Mouse (Mus musculus) heart, adult 2 months (tissue): Measurements from ENCODE around the gene Sash1. TPM values are rescaled to one million over a fixed set of nuclear protein-coding genes. Genes with fewer than 3 reads are reported as not detected.
A peak's percentile ranks its signal among the peaks of the same experiment; 100 is the strongest.

Experiments
- DNase-seq, 2 experiments: peaks; one replicate each; pipeline ENCODE4 v3.0.0; 2021
- H3K27ac ChIP-seq: fragments of 200-600 bp; 2 replicates; pipeline ENCODE4 v1.8.1; 2022
- H3K27me3 ChIP-seq: fragments of 200-500 bp; 2 replicates; pipeline ENCODE4 v1.6.1; 2012; ENCODE audit warnings: mild to moderate bottlenecking, low read length, inconsistent platforms, mixed read lengths; ENCODE audit not compliant: control insufficient read depth, insufficient read depth
- H3K36me3 ChIP-seq: fragments of 200-500 bp; 2 replicates; pipeline ENCODE4 v1.6.1; 2012; ENCODE audit warnings: low read length, inconsistent platforms; ENCODE audit not compliant: control insufficient read depth, insufficient read depth
- H3K4me1 ChIP-seq: fragments of 200-500 bp; 2 replicates; pipeline ENCODE4 v1.6.1; 2011; ENCODE audit warnings: low read length; ENCODE audit not compliant: control insufficient read depth, insufficient read depth
- H3K4me3 ChIP-seq: fragments of 200-600 bp; 2 replicates; pipeline ENCODE4 v1.8.1; 2022
- H3K79me2 ChIP-seq: fragments of 200-500 bp; replicated peaks from 2 replicates; pipeline ENCODE4 v1.6.1; 2012; ENCODE audit warnings: mild to moderate bottlenecking, inconsistent platforms, low read length, moderate library complexity, mixed read lengths; ENCODE audit not compliant: control insufficient read depth, insufficient read depth
- H3K9ac ChIP-seq: fragments of 200-500 bp; 2 replicates; pipeline ENCODE4 v1.6.1; 2012; ENCODE audit warnings: low read depth, mild to moderate bottlenecking, control low read depth, inconsistent platforms, low read length, mixed read lengths
- CTCF ChIP-seq: fragments of 200-600 bp; IDR thresholded peaks from 2 replicates; pipeline ENCODE4 v1.8.1; 2022; ENCODE audit warnings: antibody characterized with exemption, mild to moderate bottlenecking, moderate library complexity
- EP300 ChIP-seq: fragments of 200-500 bp; IDR thresholded peaks from 2 replicates; pipeline ENCODE4 v1.6.1; 2011; ENCODE audit warnings: low read depth, low read length, control low read depth; ENCODE audit not compliant: insufficient read depth
- POLR2A ChIP-seq: fragments of 200-500 bp; IDR thresholded peaks from 2 replicates; pipeline ENCODE4 v1.6.1; 2011; ENCODE audit warnings: mild to moderate bottlenecking, low read depth, low read length, control low read depth; ENCODE audit not compliant: insufficient read depth
- WGBS: fragments of 180-500 bp; shearing (Covaris S2); methylation state at CpG from one replicate; pipeline ENCODE4 v1.1.7; 2018; 5-methylcytosine and 5-hydroxymethylcytosine counted together
- intact Hi-C: fragments of 180-260 bp; cut with DNase I; formaldehyde crosslinking; loops from one replicate; pipeline ENCODE4 v1.15.1; 2025
- polyA plus RNA-seq: library from polyadenylated mRNA; depleted of rRNA; stranded (reverse); fragments of >200 nt; gene quantifications from 2 replicates; pipeline ENCODE4 v1.2.3, GENCODE M21; 2012
- total RNA-seq, 2 experiments: library from RNA; stranded (reverse); gene quantifications; 2 replicates each; pipeline ENCODE4 v1.2.3; 2021

The Sash1 gene
- total and polyA plus RNA-seq, 3 experiments: 10.0 to 32.8 (median 22.1) TPM

- no peaks in the 10 kb centered on the region for H3K27me3 ChIP-seq
- no peaks in the 10 kb centered on the region for H3K79me2 ChIP-seq
- H3K4me1 ChIP-seq: peaks cover 24% of the 10 kb centered on the region
- DNase-seq: no peak
- peak overlapping the region; percentile 44 for H3K27ac ChIP-seq
- no peak overlapping the region for H3K9ac ChIP-seq
- no peak for TF ChIP-seq EP300
- no peak for TF ChIP-seq CTCF
- no peak for TF ChIP-seq POLR2A
- intact Hi-C loops: no loop called here
- H3K4me3 ChIP-seq: no peak overlapping the region
- peaks cover 3% of the 10 kb centered on the region for H3K36me3 ChIP-seq
- 72% methylated on average over 5 of the region's 5 CpGs for WGBS
Observed at GRCm38 (mm10) chr10:8767381-8767780, 118.5 kb downstream of the Sash1 start.

DNA sequence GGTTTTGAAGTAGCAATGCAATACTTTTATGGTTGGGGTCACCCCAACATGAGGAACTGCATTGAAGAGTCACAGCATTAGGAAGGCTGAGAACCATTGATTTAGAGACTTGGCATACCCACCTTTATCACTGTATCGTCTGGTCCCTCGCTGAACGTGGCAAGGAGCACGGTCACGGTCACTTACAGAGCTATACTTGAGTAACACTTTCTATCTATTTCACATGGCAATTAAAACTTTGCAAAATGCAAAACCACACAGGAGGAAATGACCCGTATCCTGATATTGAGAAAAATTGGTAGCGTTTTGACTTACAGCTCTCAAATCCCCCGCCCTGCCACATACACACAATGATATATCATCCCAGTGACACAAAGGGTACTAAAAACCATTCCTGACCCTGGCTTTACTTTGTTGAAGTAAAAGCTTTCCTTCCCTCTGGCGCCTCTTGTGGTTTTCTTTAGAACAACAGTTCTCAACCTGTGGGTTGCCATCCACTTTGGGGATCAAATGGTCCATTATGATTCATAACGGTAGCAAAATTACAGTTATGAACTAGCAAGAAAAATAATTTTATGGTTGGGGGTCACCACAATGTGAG lies 119.8 kb downstream of the Sash1 start:
- 82% methylated on average over 10 of the region's 10 CpGs for WGBS
- intact Hi-C loops: no loop called here
- no peak overlapping the region for H3K27ac ChIP-seq
- H3K4me3 ChIP-seq: no peak overlapping the region
- TF ChIP-seq POLR2A (no peak), EP300 (no peak), CTCF (peak; percentile 78)
- no peaks in the 10 kb centered on the region for H3K27me3 ChIP-seq
- no peaks in the 10 kb centered on the region for H3K79me2 ChIP-seq
- no peak for DNase-seq
- peaks cover 22% of the 10 kb centered on the region for H3K4me1 ChIP-seq
- no peaks in the 10 kb centered on the region for H3K36me3 ChIP-seq
- H3K9ac ChIP-seq: no peak overlapping the region

GRCm38 (mm10) chr10:8762771-8763170 lies 123.1 kb downstream of the Sash1 start:
- H3K9ac ChIP-seq: peak overlapping the region; percentile 43; the same call in 1 of the 2 replicates

DNA sequence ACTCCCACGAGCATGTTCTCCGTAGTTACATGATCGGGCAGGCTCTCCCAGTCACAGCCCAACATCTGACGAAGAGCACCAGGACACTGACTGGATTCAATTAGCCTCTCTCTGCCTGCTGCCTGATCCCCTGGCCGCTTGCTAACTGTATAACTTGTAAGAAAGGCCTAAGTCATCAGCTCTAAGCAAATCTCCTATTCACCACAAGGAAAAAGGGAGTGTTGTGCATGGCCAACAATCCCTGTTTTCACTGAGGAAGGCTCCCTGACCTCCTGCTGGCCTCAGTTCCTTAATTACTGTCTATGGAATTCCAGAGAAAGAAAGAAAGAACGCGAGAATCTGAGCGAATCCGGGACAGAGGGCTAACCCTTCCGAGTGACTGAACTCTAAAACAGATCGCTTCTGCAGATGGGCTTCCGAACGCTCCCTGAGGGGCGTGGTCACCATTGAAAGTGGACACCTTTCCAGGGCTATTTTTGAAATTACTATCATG lies 123.6 kb downstream of the Sash1 start:
- TF ChIP-seq EP300 (no peak), POLR2A (no peak), CTCF (0 out of 2 replicates have a peak, but pooled peaks have one; percentile 8)
- DNase-seq: peak; percentile 64 to 74
- peak overlapping the region; percentile 70 for H3K27ac ChIP-seq
- H3K79me2 ChIP-seq: no peaks in the 10 kb centered on the region
- WGBS: 19% methylated on average over 14 of the region's 14 CpGs
- H3K27me3 ChIP-seq: no peaks in the 10 kb centered on the region
- intact Hi-C loops: no loop called here
- H3K36me3 ChIP-seq: no peaks in the 10 kb centered on the region
- peak overlapping the region; percentile 48 for H3K4me3 ChIP-seq
- H3K4me1 ChIP-seq: peaks cover 20% of the 10 kb centered on the region
- H3K9ac ChIP-seq: peak overlapping the region; percentile 57

More at GRCm38 (mm10) chr10:8762771-8763170, 123.1 kb downstream of the Sash1 start:
- no peaks in the 10 kb centered on the region for H3K36me3 ChIP-seq
- H3K27ac ChIP-seq: peak overlapping the region; percentile 70
- DNase-seq: peak; percentile 46 to 54
- H3K79me2 ChIP-seq: no peaks in the 10 kb centered on the region
- peaks cover 23% of the 10 kb centered on the region for H3K4me1 ChIP-seq
- intact Hi-C loops: no loop called here
- WGBS: 24% methylated on average over 12 of the region's 12 CpGs
- H3K4me3 ChIP-seq: peak overlapping the region; percentile 48
- no peak for TF ChIP-seq EP300
- no peak for TF ChIP-seq CTCF
- TF ChIP-seq POLR2A: no peak
- H3K27me3 ChIP-seq: no peaks in the 10 kb centered on the region

DNA sequence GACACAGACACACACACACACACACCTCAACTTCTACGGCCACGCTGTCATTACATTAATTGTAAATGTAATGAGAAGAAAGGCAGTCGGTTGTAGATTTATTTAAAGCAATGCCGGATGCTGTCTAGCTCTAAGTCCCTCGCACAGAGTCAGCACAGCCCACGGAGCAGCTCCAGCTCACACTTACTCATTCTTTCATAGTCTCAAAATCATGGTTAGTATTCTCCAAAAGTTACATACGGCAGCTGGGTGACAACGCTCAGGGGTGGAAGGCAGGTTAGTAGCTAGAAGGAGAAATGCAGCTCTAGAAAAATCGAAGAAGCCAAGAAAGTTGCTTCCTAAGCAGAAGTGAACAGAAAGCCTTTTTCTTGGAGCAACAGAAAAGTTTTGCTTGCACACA lies 124.2 kb downstream of the Sash1 start:
- H3K79me2 ChIP-seq: no peaks in the 10 kb centered on the region
- H3K4me3 ChIP-seq: peak overlapping the region; percentile 48
- H3K27ac ChIP-seq: peak overlapping the region; percentile 70
- H3K9ac ChIP-seq: peak overlapping the region; percentile 57
- H3K4me1 ChIP-seq: peaks cover 17% of the 10 kb centered on the region
- no peak for DNase-seq
- TF ChIP-seq CTCF (no peak), EP300 (no peak), POLR2A (no peak)
- WGBS: 67% methylated on average over 9 of the region's 9 CpGs
- no peaks in the 10 kb centered on the region for H3K36me3 ChIP-seq
- intact Hi-C loops: no loop called here
- H3K27me3 ChIP-seq: no peaks in the 10 kb centered on the region

DNA sequence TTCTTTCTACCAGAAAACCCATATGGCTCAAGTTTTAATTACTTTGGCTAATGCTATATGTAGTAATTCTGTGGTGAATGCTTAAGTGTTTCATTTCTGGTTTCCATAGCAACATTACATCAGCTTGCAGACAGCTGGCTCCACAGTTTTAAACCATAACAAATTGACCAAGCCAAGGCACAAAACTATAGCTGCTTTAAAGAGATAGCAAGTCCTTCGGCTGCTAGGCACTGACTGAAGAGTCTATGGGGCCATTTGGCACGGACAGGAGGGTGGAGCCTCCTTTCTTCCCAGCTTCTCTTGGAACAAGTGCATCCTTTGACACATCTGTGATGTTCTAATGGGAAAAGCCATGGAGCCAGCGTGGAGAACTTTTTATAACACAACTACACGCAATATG lies 125.3 kb downstream of the Sash1 start:
- 27% methylated on average over 4 of the region's 4 CpGs for WGBS
- no peak overlapping the region for H3K9ac ChIP-seq
- peak; percentile 70 to 75 for DNase-seq
- H3K27ac ChIP-seq: peak overlapping the region; percentile 63
- TF ChIP-seq POLR2A (no peak), CTCF (no peak), EP300 (no peak)
- peaks cover 17% of the 10 kb centered on the region for H3K4me1 ChIP-seq
- H3K36me3 ChIP-seq: no peaks in the 10 kb centered on the region
- intact Hi-C loops: no loop called here
- no peaks in the 10 kb centered on the region for H3K27me3 ChIP-seq
- no peaks in the 10 kb centered on the region for H3K79me2 ChIP-seq
- peak overlapping the region; percentile 26; the same call in 1 of the 2 replicates for H3K4me3 ChIP-seq
